8 mouse cellular contexts compared by ENCODE assay signal in the genomic region with DNA sequence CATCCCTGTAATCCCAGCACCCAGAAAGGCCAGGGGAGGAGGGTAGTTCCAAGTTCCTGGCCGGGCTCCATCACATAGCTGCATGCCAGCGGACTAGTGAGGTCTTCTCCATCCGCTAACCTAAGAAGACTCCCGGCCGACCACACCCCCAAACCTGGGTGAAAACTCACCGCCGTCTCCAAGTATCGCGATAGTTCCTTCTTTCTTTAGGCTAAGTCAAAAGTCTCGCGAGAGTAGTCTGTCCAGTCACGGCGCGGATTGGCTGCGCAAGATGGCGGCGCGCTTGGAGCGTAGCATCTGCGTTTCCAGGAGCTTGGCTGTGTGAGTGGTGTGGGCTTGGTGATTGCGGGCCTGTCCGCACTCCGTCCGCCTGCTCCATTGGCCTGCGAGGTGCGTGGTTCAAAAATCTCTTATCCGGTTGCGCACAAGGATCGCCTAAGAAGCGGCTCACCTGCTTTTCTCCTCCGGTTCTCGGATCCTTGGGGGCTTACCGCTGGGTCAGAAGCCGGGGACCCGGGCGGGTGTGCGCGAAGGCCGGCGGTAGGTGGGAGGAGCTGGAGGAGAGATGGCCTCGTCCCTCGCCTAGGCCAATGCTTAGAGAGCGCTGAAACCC. TPM values are rescaled to one million over a fixed set of nuclear protein-coding genes. Genes with fewer than 3 reads are reported as not detected.
DNase-seq lines count a peak whose midpoint lies in the region; ATAC-seq lines count a peak whose summit lies in the region.

Gene Mettl16, plus strand, starts transcription at position 236 of the 613 bp plus-strand sequence.

- H3K27ac ChIP-seq in forebrain, embryonic 14.5 days (ENCODE audit: low read depth, low read length) = peak within 1 kb of the TSS; percentile 93
- H3K27ac ChIP-seq in neural tube, embryonic 15.5 days (replicated peaks) = peak within 1 kb of the TSS; percentile 93

- H3K9me3 ChIP-seq in forebrain, embryonic 14.5 days (replicated peaks; ENCODE audit: control insufficient read depth, low read length) = no peaks in the 10 kb centered on the region
- H3K9me3 ChIP-seq in neural tube, embryonic 15.5 days (replicated peaks) = no peaks in the 10 kb centered on the region

- H3K27me3 ChIP-seq in forebrain, embryonic 14.5 days (replicated peaks; ENCODE audit: control insufficient read depth, insufficient read depth, low read length) = no peaks in the 10 kb centered on the region
- no peaks in the 10 kb centered on the region for H3K27me3 ChIP-seq in neural tube, embryonic 15.5 days (replicated peaks)

- intact Hi-C loops in heart, postnatal 14 days (cut with DNase I) = loop anchor here (5.0 kb wide), 1 partner anchor 133 kb away; no protein-coding TSS in a partner anchor

- peak within 1 kb of the TSS; percentile 78 for H3K4me2 ChIP-seq in forebrain, embryonic 14.5 days (ENCODE audit: low read length)
- H3K4me2 ChIP-seq in neural tube, embryonic 15.5 days = peak within 1 kb of the TSS; percentile 88

- H3K9ac ChIP-seq in forebrain, embryonic 14.5 days (ENCODE audit: low read length) = peak within 1 kb of the TSS; percentile 91
- peak within 1 kb of the TSS; percentile 80 for H3K9ac ChIP-seq in neural tube, embryonic 15.5 days (replicated peaks)

- H3K4me3 ChIP-seq in forebrain, embryonic 14.5 days (ENCODE audit: low read depth, low read length) = peak within 1 kb of the TSS; percentile 88
- H3K4me3 ChIP-seq in neural tube, embryonic 15.5 days (replicated peaks) = peak within 1 kb of the TSS; percentile 86

- peak; percentile 99 for DNase-seq in ES-CJ7 (ENCODE audit: low read depth, low spot score)
- peak; percentile 92 for DNase-seq in cerebellum, adult 11 months
- DNase-seq in forebrain, embryonic 14.5 days (ENCODE audit: low spot score) = peak; percentile 99
- DNase-seq in heart, postnatal 14 days = peak; percentile 88 to 93
- peak; percentile 96 for DNase-seq in layer of hippocampus, adult 11-12 months (ENCODE audit: low spot score)
- DNase-seq in lung, adult 18-20 months = peak; percentile 94 to 96
- DNase-seq in testis, postnatal 14 days (ENCODE audit: low spot score) = peak; percentile 98

- H3K36me3 ChIP-seq in forebrain, embryonic 14.5 days (ENCODE audit: control insufficient read depth, insufficient read depth, low read length) = peaks cover 20% of the 10 kb centered on the region
- H3K36me3 ChIP-seq in neural tube, embryonic 15.5 days = peaks cover 18% of the 10 kb centered on the region

- H3K4me1 ChIP-seq in forebrain, embryonic 14.5 days (ENCODE audit: control insufficient read depth, insufficient read depth, low read length) = peaks cover 11% of the 10 kb centered on the region
- peaks cover 18% of the 10 kb centered on the region for H3K4me1 ChIP-seq in neural tube, embryonic 15.5 days

- peak; percentile 98 for ATAC-seq in forebrain, embryonic 14.5 days
- peak; percentile 96 for ATAC-seq in neural tube, embryonic 15.5 days (ENCODE audit: low FRiP score)

- 0% methylated on average over 43 of the region's 43 CpGs for WGBS in forebrain, embryonic 14.5 days
- WGBS in neural tube, embryonic 15.5 days = 0% methylated on average over 43 of the region's 43 CpGs

RNA-seq across cellular contexts. Expression of gene Mettl16, which starts in this region (rescaled TPM):
- 32.1 and 38.8 TPM in 2 replicates for polyA plus RNA-seq in forebrain, embryonic 14.5 days (2014; fragmentation: Nextera tagmentation; extraction: Ambion mirVana)
- total RNA-seq in heart, postnatal 14 days (2021) = 10 to 100 TPM; 11.2 to 14.2 TPM
- 45.5 and 53.7 TPM in 2 replicates for polyA plus RNA-seq in neural tube, embryonic 15.5 days (2015; fragmentation: Nextera tagmentation; extraction: Ambion mirVana)

Comparison
In these comparisons a context has a peak if more than half of its experiments do, and no peak if none do; other contexts are left out.
1. Peak in every context shown above with its lines: DNase-seq, ATAC-seq, H3K4me3 ChIP-seq and H3K27ac ChIP-seq.